Mouse (Mus musculus) midbrain, embryonic 16.5 days (tissue): ENCODE measurements around the gene Safb. TPM values are rescaled to one million over a fixed set of nuclear protein-coding genes. Genes with fewer than 3 reads are reported as not detected.

Experiments used
- ATAC-seq: fragments of 200-750 bp; cut with Nextera tagmentation; 2 replicates; pipeline ENCODE4 v1.8.0; 2017; ENCODE audit warnings: moderate TSS enrichment
- H3K27ac ChIP-seq: fragments of 300-500 bp; sonication (generic); 2 replicates; pipeline ENCODE4 v1.5.1; 2014; ENCODE audit warnings: mild to moderate bottlenecking, low read length, mixed read lengths
- H3K27me3 ChIP-seq: fragments of 300-500 bp; sonication (generic); 2 replicates; pipeline ENCODE4 v1.6.1; 2014; ENCODE audit warnings: low read depth, low read length, mixed read lengths; ENCODE audit not compliant: control insufficient read depth, insufficient read depth
- H3K36me3 ChIP-seq: fragments of 300-500 bp; sonication (generic); 2 replicates; pipeline ENCODE4 v1.6.1; 2014; ENCODE audit warnings: mild to moderate bottlenecking, low read length, moderate library complexity, mixed read lengths; ENCODE audit not compliant: control insufficient read depth, insufficient read depth
- H3K4me1 ChIP-seq: fragments of 300-500 bp; sonication (generic); 2 replicates; pipeline ENCODE4 v1.6.1; 2014; ENCODE audit warnings: mild to moderate bottlenecking, low read length, mixed read lengths; ENCODE audit not compliant: control insufficient read depth, insufficient read depth
- H3K4me2 ChIP-seq: fragments of 300-500 bp; sonication (generic); 2 replicates; pipeline ENCODE4 v1.6.1; 2014; ENCODE audit warnings: mild to moderate bottlenecking, low read length, mixed read lengths
- H3K4me3 ChIP-seq: fragments of 300-500 bp; sonication (generic); 2 replicates; pipeline ENCODE4 v1.5.1; 2014; ENCODE audit warnings: low read depth, mild to moderate bottlenecking, low read length, moderate library complexity, mixed read lengths
- H3K9ac ChIP-seq: fragments of 300-500 bp; sonication (generic); 2 replicates; pipeline ENCODE4 v1.6.1; 2014; ENCODE audit warnings: low read depth, low read length, mixed read lengths
- H3K9me3 ChIP-seq: fragments of 300-500 bp; sonication (generic); replicated peaks from 2 replicates; pipeline ENCODE4 v1.6.1; 2014; ENCODE audit warnings: mild to moderate bottlenecking, low read length, mixed read lengths; ENCODE audit not compliant: control insufficient read depth, poor library complexity, severe bottlenecking
- WGBS: fragments of 180-500 bp; shearing (Covaris S2); extraction: QIAGEN DNeasy Blood & Tissue Kit; methylation state at CpG from one replicate; pipeline ENCODE4 v1.1.7; 2014; 5-methylcytosine and 5-hydroxymethylcytosine counted together
- polyA plus RNA-seq: library from polyadenylated mRNA; unstranded; fragments of >200 nt; fragmentation: Nextera tagmentation; extraction: Ambion mirVana; gene quantifications from 2 replicates; pipeline ENCODE4 v1.2.1, GENCODE M21; 2015

Gene Safb
- polyA plus RNA-seq, 1 experiment from 2014 or later = 121 TPM

GRCm38 (mm10) chr17:56603186-56604069 lies 18.8 kb downstream of the Safb start:
- peaks cover 72% of the 10 kb centered on the region for H3K36me3 ChIP-seq
- H3K4me3 ChIP-seq = no peak overlapping the region
- no peak overlapping the region for H3K4me2 ChIP-seq
- H3K9ac ChIP-seq = no peak overlapping the region
- no peaks in the 10 kb centered on the region for H3K9me3 ChIP-seq
- H3K4me1 ChIP-seq = peaks cover 2% of the 10 kb centered on the region
- no peaks in the 10 kb centered on the region for H3K27me3 ChIP-seq
- no peak overlapping the region for H3K27ac ChIP-seq
- WGBS = 95% methylated on average over 28 of the region's 28 CpGs
- ATAC-seq = no peak

- H3K36me3 ChIP-seq = peaks cover 72% of the 10 kb centered on the region
- 90% methylated on average over 9 of the region's 9 CpGs for WGBS
- H3K9me3 ChIP-seq = no peaks in the 10 kb centered on the region
- H3K4me1 ChIP-seq = peaks cover 8% of the 10 kb centered on the region
- no peak overlapping the region for H3K4me2 ChIP-seq
- no peak overlapping the region for H3K27ac ChIP-seq
- H3K9ac ChIP-seq = no peak overlapping the region
- no peaks in the 10 kb centered on the region for H3K27me3 ChIP-seq
- no peak for ATAC-seq
- H3K4me3 ChIP-seq = no peak overlapping the region
Observed at GRCm38 (mm10) chr17:56604070-56604380, 19.4 kb downstream of the Safb start.

GRCm38 (mm10) chr17:56604422-56604821 lies 19.8 kb downstream of the Safb start:
- Histone ChIP-seq H3K4me1 (peaks cover 10% of the 10 kb centered on the region), H3K9me3 (no peaks in the 10 kb centered on the region), H3K27me3 (no peaks in the 10 kb centered on the region), H3K27ac (no peak overlapping the region), H3K4me2 (no peak overlapping the region), H3K4me3 (no peak overlapping the region), H3K36me3 (peaks cover 69% of the 10 kb centered on the region), H3K9ac (no peak overlapping the region)
- no peak for ATAC-seq
- WGBS = 92% methylated on average over 3 of the region's 3 CpGs

GRCm38 (mm10) chr17:56605431-56605830 lies 20.8 kb downstream of the Safb start:
- no peak overlapping the region for H3K4me2 ChIP-seq
- H3K9me3 ChIP-seq = no peaks in the 10 kb centered on the region
- WGBS = 92% methylated on average over 9 of the region's 9 CpGs
- H3K36me3 ChIP-seq = peaks cover 59% of the 10 kb centered on the region
- H3K4me1 ChIP-seq = peaks cover 13% of the 10 kb centered on the region
- no peak overlapping the region for H3K27ac ChIP-seq
- H3K9ac ChIP-seq = no peak overlapping the region
- no peak overlapping the region for H3K4me3 ChIP-seq
- no peak for ATAC-seq
- no peaks in the 10 kb centered on the region for H3K27me3 ChIP-seq

GRCm38 (mm10) chr17:56607521-56608062 lies 23.0 kb downstream of the Safb start:
- H3K36me3 ChIP-seq = peaks cover 41% of the 10 kb centered on the region
- 83% methylated on average over 3 of the region's 3 CpGs for WGBS
- no peaks in the 10 kb centered on the region for H3K9me3 ChIP-seq
- no peak for ATAC-seq
- no peak overlapping the region for H3K27ac ChIP-seq
- no peak overlapping the region for H3K4me3 ChIP-seq
- H3K9ac ChIP-seq = no peak overlapping the region
- H3K4me2 ChIP-seq = no peak overlapping the region
- H3K4me1 ChIP-seq = peaks cover 15% of the 10 kb centered on the region
- no peaks in the 10 kb centered on the region for H3K27me3 ChIP-seq

- 0 out of 2 replicates have a peak overlapping the region, but pooled peaks have one; percentile 2 for H3K27ac ChIP-seq
- ATAC-seq = no peak
- peaks cover 30% of the 10 kb centered on the region for H3K36me3 ChIP-seq
- peak overlapping the region; percentile 90 for H3K4me2 ChIP-seq
- peak overlapping the region; percentile 57 for H3K4me3 ChIP-seq
- no peaks in the 10 kb centered on the region for H3K9me3 ChIP-seq
- WGBS = 69% methylated on average over 5 of the region's 5 CpGs
- H3K4me1 ChIP-seq = peaks cover 15% of the 10 kb centered on the region
- H3K27me3 ChIP-seq = no peaks in the 10 kb centered on the region
- peak overlapping the region; percentile 87 for H3K9ac ChIP-seq
Observed at GRCm38 (mm10) chr17:56608699-56609098, 24.1 kb downstream of the Safb start.

- Histone ChIP-seq H3K4me3 (peak within 1 kb of the TSS; percentile 57), H3K4me1 (peaks cover 20% of the 10 kb centered on the region), H3K27me3 (no peaks in the 10 kb centered on the region), H3K36me3 (peaks cover 21% of the 10 kb centered on the region), H3K9me3 (no peaks in the 10 kb centered on the region), H3K4me2 (peak within 1 kb of the TSS; percentile 90), H3K27ac (peak within 1 kb of the TSS; percentile 87), H3K9ac (peak within 1 kb of the TSS; percentile 87)
- ATAC-seq = peak; percentile 89
- under 1% methylated on average over 44 of the region's 44 CpGs for WGBS
Observed at GRCm38 (mm10) chr17:56609452-56610171, 25.0 kb downstream of the Safb start, which contains the start of gene 2410015M20Rik. Gene 2410015M20Rik, minus strand, starts transcription at chr17:56609771.

GRCm38 (mm10) chr17:56611323-56611722 lies 26.7 kb downstream of the Safb start:
- no peak overlapping the region for H3K4me2 ChIP-seq
- 0 out of 2 replicates have a peak overlapping the region, but pooled peaks have one; percentile 25 for H3K9ac ChIP-seq
- H3K4me3 ChIP-seq = no peak overlapping the region
- no peak overlapping the region for H3K27ac ChIP-seq
- 79% methylated on average over 2 of the region's 2 CpGs for WGBS
- no peaks in the 10 kb centered on the region for H3K9me3 ChIP-seq
- H3K27me3 ChIP-seq = no peaks in the 10 kb centered on the region
- peaks cover 25% of the 10 kb centered on the region for H3K4me1 ChIP-seq
- peaks cover 10% of the 10 kb centered on the region for H3K36me3 ChIP-seq
- ATAC-seq = no peak
